Mouse (Mus musculus): Measurements from ENCODE around the gene Ttll3.

- TF ChIP-seq CTCF (IDR thresholded peaks at IDR 0.05; ENCODE audit: low read depth, low read length) (no peak), EP300 (IDR thresholded peaks at IDR 0.05; ENCODE audit: insufficient read depth, low read depth, low read length) (no peak)
These were observed 2.9 kb downstream of the Ttll3 start for GRCm38 (mm10) chr6:113392015-113392386.

Measured in ES-Bruce4 (cell line).